Mouse (Mus musculus): Measurements from ENCODE around the gene Trpm8.

Gene Trpm8

GRCm38 (mm10) chr1:88432601-88433000 lies 155.1 kb downstream of the Trpm8 start:
- DNase-seq (ENCODE audit: low spot score) = no peak

- no peak for DNase-seq (ENCODE audit: low spot score)
These were observed 155.8 kb downstream of the Trpm8 start for GRCm38 (mm10) chr1:88433096-88433883.

GRCm38 (mm10) chr1:88434057-88434456 lies 156.6 kb downstream of the Trpm8 start:
- no peak for DNase-seq (ENCODE audit: low spot score)

- DNase-seq (ENCODE audit: low spot score) = no peak
These were observed 160.0 kb downstream of the Trpm8 start for GRCm38 (mm10) chr1:88437206-88438126.

Data from c-Kit-positive CD71-positive TER-119-positive erythroid progenitor cells, embryonic 14.5 days (primary cell).